Mouse (Mus musculus) hindbrain, embryonic 11.5 days (tissue): ENCODE results near the gene Otop3. TPM values are rescaled to one million over a fixed set of nuclear protein-coding genes. Genes with fewer than 3 reads are reported as not detected.
A peak's percentile ranks its signal among the peaks of the same experiment; 100 is the strongest.

ENCODE experiments used
- ATAC-seq: fragments of 200-750 bp; cut with Nextera tagmentation; 2 replicates; pipeline ENCODE4 v1.8.0; 2017; ENCODE audit warnings: mild to moderate bottlenecking, moderate TSS enrichment, moderate library complexity; ENCODE audit not compliant: low FRiP score
- DNase-seq: peaks from one replicate; pipeline ENCODE4 v3.0.0-alpha.2; 2015; ENCODE audit warnings: low spot score
- H3K27ac ChIP-seq: fragments of 300-500 bp; sonication (generic); 2 replicates; pipeline ENCODE4 v1.5.1; 2014; ENCODE audit warnings: mild to moderate bottlenecking, low read depth, low read length
- H3K27me3 ChIP-seq: fragments of 300-500 bp; sonication (generic); 2 replicates; pipeline ENCODE4 v1.6.1; 2014; ENCODE audit warnings: mild to moderate bottlenecking, low read length, moderate library complexity, mixed read lengths; ENCODE audit not compliant: control insufficient read depth, insufficient read depth
- H3K36me3 ChIP-seq: fragments of 300-500 bp; sonication (generic); 2 replicates; pipeline ENCODE4 v1.6.1; 2014; ENCODE audit warnings: mild to moderate bottlenecking, low read length, moderate library complexity, mixed read lengths; ENCODE audit not compliant: control insufficient read depth, insufficient read depth
- H3K4me1 ChIP-seq: fragments of 300-500 bp; sonication (generic); replicated peaks from 2 replicates; pipeline ENCODE4 v1.6.1; 2014; ENCODE audit warnings: low read length, mixed read lengths; ENCODE audit not compliant: control insufficient read depth, insufficient read depth
- H3K4me2 ChIP-seq: fragments of 300-500 bp; sonication (generic); replicated peaks from 2 replicates; pipeline ENCODE4 v1.6.1; 2014; ENCODE audit warnings: mild to moderate bottlenecking, low read depth, low read length
- H3K4me3 ChIP-seq: fragments of 300-500 bp; sonication (generic); 2 replicates; pipeline ENCODE4 v1.5.1; 2014; ENCODE audit warnings: low read depth, low read length
- H3K9ac ChIP-seq: fragments of 300-500 bp; sonication (generic); 2 replicates; pipeline ENCODE4 v1.6.1; 2014; ENCODE audit warnings: low read depth, low read length
- H3K9me3 ChIP-seq: fragments of 300-500 bp; sonication (generic); 2 replicates; pipeline ENCODE4 v1.6.1; 2016; ENCODE audit warnings: low read length; ENCODE audit not compliant: control insufficient read depth
- WGBS: fragments of 180-500 bp; shearing (Covaris S2); extraction: QIAGEN DNeasy Blood & Tissue Kit; methylation state at CpG from one replicate; pipeline ENCODE4 v1.1.7; 2014; 5-methylcytosine and 5-hydroxymethylcytosine counted together
- polyA plus RNA-seq: library from polyadenylated mRNA; unstranded; fragments of >200 nt; fragmentation: Nextera tagmentation; extraction: Ambion mirVana; gene quantifications from 2 replicates; pipeline ENCODE4 v1.2.1, GENCODE M21; 2014

The Otop3 gene
- polyA plus RNA-seq, 1 experiment from 2014 or later, result 0.15 TPM

DNA sequence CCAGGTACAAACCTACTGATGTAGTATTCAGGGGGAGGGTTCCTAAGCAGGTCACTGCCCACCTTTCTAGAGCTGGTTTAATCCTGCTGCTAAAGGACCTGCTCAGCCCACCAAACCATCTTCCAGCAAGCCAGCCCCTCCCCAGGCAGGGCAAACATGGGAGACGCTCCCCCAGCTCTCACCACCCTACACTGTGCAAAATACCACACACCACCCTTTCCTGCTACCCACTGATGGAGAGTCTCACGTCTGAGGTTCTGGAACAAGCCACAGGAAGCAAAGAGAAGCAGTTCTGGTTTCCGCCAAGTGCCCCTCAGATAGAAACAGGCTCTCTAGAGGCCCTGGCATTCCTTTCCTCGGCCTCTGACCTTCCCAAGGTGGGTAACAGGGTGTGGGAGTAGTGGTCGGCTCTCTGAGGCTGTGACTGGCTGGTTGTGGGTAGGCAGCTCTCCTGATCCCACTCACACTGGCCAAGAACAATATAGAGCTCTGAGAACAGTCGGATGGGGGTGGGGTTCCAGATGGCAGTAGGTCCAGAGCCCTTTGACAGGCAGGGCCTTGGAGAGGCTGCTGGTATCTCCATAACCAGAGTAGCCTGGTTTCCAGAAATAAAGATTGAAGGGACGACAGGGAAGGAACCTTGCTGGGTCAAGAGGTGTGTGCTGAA lies 31.6 kb downstream of the Otop3 start:
- Histone ChIP-seq H3K4me3 (peak overlapping the region; percentile 71; the same call in 1 of the 2 replicates), H3K4me1 (peaks cover 6% of the 10 kb centered on the region; the same call in 1 of the 2 replicates), H3K4me2 (peak overlapping the region; percentile 97), H3K9ac (peak overlapping the region; percentile 80; the same call in 1 of the 2 replicates), H3K36me3 (no peaks in the 10 kb centered on the region), H3K27ac (no peak overlapping the region), H3K9me3 (no peaks in the 10 kb centered on the region), H3K27me3 (peaks cover 9% of the 10 kb centered on the region)
- no peak for DNase-seq
- WGBS, result 44% methylated on average over 7 of the region's 7 CpGs
- ATAC-seq, result peak; percentile 34

DNA sequence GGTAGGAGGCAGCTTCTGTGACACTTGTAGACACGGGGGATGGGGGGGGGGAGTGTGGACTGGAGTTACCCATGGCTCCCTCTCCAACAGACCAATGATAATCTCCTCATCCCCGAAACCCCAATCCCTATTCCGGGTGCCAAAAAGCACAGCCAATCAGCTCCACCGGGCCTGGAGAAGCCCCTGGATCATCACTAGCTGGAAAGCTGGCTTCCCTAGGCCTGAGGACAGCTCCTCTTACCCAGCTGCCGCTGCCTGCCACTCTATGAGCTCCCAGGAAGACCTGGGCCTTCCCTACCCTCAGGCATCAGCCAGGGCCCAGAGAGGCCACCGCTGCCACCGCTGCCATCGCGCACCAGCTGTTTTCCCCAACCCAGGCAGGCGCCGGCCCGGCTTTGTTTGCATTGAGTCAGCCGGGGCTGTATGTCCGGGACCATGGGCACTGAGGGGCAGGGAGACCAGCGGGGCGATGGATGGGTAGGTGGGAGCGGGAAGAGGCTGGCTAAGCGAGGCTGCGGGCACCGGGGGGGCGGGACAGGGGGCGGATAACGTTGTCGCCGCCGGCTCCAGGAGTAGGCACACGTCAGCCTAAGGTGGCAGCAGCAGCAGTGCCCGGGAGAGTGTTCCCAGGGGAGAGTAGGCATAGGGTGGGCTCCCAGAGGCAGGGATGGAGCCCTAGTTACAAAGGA lies 32.3 kb downstream of the Otop3 start:
- WGBS, result under 1% methylated on average over 26 of the region's 28 CpGs
- DNase-seq, result peak; percentile 48
- Histone ChIP-seq H3K27me3 (peaks cover 9% of the 10 kb centered on the region), H3K4me1 (peaks cover 6% of the 10 kb centered on the region; the same call in 1 of the 2 replicates), H3K4me3 (peak overlapping the region; percentile 71), H3K4me2 (peak overlapping the region; percentile 97), H3K27ac (peak overlapping the region; percentile 70), H3K36me3 (no peaks in the 10 kb centered on the region), H3K9ac (peak overlapping the region; percentile 80), H3K9me3 (no peaks in the 10 kb centered on the region)
- ATAC-seq, result peak; percentile 71

DNA sequence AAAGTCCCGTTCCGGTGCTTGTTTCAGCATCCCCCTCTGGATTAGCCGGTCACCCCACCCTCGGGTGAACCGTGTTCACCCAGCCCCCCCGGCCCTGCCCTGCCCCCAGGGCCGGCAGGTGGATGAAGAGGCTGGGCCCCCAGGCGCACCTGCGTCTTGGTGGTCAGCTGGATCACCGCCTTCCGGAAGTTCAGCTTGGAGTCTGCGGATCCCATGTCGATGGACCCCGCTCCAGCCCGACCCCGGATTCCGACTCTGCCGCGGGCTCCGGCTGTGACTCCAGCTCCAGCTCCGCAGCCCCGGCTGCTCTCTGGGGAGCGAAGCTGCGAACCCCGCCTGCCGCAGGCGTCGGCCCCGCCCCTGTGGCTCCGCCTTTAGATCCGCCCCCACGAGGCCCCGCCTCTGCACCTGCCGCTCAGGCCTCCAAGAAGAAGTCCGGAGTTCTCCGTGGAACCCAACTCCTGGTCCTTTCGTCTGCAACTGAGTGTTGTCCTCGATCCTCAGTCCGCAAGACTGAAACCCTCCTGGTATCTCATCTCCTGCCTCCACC lies 32.9 kb downstream of the Otop3 start, which contains the start of gene Hid1:
Hid1 (minus strand) TSS at position 362 of the 550 bp plus-strand sequence.
- H3K27ac ChIP-seq, result peak within 1 kb of the TSS; percentile 70
- peak; percentile 82 for ATAC-seq
- DNase-seq, result peak; percentile 87
- no peaks in the 10 kb centered on the region for H3K36me3 ChIP-seq
- H3K9me3 ChIP-seq, result no peaks in the 10 kb centered on the region
- peak within 1 kb of the TSS; percentile 80 for H3K9ac ChIP-seq
- peaks cover 9% of the 10 kb centered on the region for H3K27me3 ChIP-seq
- WGBS, result 1% methylated on average over 33 of the region's 39 CpGs
- H3K4me1 ChIP-seq, result peaks cover 6% of the 10 kb centered on the region; the same call in 1 of the 2 replicates
- peak within 1 kb of the TSS; percentile 71 for H3K4me3 ChIP-seq
- peak within 1 kb of the TSS; percentile 97 for H3K4me2 ChIP-seq

DNA sequence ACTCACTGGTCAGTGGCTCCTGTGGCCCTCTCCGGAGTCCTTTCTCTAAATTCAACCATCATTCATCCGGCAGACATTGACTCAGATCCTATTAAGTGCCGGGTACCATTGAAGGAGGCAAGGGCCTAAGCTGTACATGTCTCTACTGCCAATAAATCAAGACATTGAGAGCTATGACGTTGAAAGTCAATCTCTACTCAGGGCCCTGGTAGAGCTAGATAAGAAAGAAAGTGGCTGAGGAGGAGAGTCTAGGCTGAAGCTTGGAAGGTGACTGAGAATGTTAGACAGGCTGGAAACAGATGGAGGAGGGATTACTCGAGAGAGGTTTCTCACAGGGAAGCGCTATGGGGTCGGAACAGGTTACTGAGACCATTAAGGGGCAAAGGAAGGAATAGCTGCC lies 35.8 kb downstream of the Otop3 start:
- DNase-seq (no peak), ATAC-seq (no peak)
- no peaks in the 10 kb centered on the region for H3K9me3 ChIP-seq
- no peak overlapping the region for H3K4me2 ChIP-seq
- 64% methylated on average over 7 of the region's 7 CpGs for WGBS
- no peak overlapping the region for H3K4me3 ChIP-seq
- H3K36me3 ChIP-seq, result no peaks in the 10 kb centered on the region
- H3K4me1 ChIP-seq, result peaks cover 6% of the 10 kb centered on the region; the same call in 1 of the 2 replicates
- H3K27ac ChIP-seq, result no peak overlapping the region
- peaks cover 15% of the 10 kb centered on the region for H3K27me3 ChIP-seq
- H3K9ac ChIP-seq, result no peak overlapping the region

DNA sequence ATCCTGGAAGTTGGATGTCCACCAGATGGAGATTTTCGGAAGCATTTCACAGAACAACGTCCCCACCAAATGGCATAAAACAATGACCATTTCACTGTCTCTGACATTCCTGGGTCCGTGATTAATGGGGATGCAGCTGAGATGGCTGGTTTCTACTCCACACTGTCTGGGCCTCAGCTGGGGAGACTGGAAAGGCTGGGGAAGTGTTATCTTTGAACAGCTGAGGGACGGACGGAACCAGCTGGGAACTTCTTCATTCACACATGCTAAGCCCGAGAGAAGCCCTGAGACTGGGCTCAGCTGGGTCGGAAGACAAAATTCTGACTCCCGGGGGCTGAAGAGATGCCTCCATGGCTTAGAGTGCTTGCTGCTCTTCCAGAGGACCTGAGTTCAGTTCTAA lies 36.8 kb downstream of the Otop3 start:
- peaks cover 9% of the 10 kb centered on the region for H3K27me3 ChIP-seq
- peak; percentile 27 for DNase-seq
- H3K4me1 ChIP-seq, result peaks cover 3% of the 10 kb centered on the region; the same call in 1 of the 2 replicates
- H3K9ac ChIP-seq, result no peak overlapping the region
- H3K27ac ChIP-seq, result no peak overlapping the region
- no peak overlapping the region for H3K4me3 ChIP-seq
- no peak for ATAC-seq
- H3K4me2 ChIP-seq, result no peak overlapping the region
- H3K36me3 ChIP-seq, result no peaks in the 10 kb centered on the region
- no peaks in the 10 kb centered on the region for H3K9me3 ChIP-seq
- 53% methylated on average over 8 of the region's 8 CpGs for WGBS

DNA sequence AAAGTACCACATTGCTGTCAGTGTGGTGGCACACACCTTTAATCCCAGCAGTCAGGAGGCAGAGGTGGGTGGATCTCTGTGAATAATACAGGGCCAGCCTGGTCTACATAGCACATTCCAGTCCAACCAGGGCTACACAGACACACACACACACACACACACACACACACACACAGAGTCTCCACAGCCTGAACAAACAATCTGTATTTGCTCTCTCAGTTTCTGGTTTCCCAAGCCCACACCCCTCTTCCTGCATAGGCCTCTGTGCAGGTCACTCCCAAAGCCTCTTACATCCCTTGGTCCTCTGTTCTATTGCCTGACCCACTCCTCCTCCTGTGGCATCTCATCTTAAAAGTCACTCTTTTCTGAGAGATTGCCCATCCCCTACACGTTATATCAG lies 37.5 kb downstream of the Otop3 start:
- ATAC-seq, result no peak

DNA sequence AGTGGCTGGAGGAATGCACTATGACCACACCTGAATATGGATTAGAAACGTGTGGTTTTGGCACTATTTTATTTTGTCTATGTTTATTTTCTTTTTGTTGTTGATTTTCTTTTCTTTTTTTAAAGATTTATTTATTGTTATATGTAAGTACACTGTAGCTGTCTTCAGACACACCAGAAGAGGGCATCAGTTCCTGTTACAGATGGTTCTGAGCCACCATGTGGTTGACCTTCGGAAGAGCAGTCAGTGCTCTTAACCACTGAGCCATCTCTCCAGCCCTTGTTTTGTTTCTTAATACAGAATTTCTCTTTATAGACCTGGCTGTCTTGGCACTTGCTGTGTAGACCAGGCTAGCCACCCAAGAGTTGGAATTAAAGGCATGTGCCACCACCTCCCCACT lies 38.2 kb downstream of the Otop3 start:
- Histone ChIP-seq H3K27ac (no peak overlapping the region), H3K4me2 (no peak overlapping the region), H3K36me3 (no peaks in the 10 kb centered on the region), H3K9ac (no peak overlapping the region), H3K27me3 (peaks cover 5% of the 10 kb centered on the region), H3K4me1 (no peaks in the 10 kb centered on the region), H3K4me3 (no peak overlapping the region), H3K9me3 (no peaks in the 10 kb centered on the region)
- DNase-seq, result no peak
- no peak for ATAC-seq
- WGBS, result 48% methylated on average over 2 of the region's 2 CpGs

More for the DNA sequence above, 37.5 kb downstream of the Otop3 start:
- Histone ChIP-seq H3K27ac (no peak overlapping the region), H3K4me1 (peaks cover under 1% of the 10 kb centered on the region; the same call in 1 of the 2 replicates), H3K4me2 (no peak overlapping the region), H3K36me3 (no peaks in the 10 kb centered on the region), H3K9ac (no peak overlapping the region), H3K4me3 (no peak overlapping the region), H3K27me3 (peaks cover 7% of the 10 kb centered on the region), H3K9me3 (no peaks in the 10 kb centered on the region)
- no peak for DNase-seq
- WGBS, result 66% methylated on average over 1 of the region's 1 CpGs

DNA sequence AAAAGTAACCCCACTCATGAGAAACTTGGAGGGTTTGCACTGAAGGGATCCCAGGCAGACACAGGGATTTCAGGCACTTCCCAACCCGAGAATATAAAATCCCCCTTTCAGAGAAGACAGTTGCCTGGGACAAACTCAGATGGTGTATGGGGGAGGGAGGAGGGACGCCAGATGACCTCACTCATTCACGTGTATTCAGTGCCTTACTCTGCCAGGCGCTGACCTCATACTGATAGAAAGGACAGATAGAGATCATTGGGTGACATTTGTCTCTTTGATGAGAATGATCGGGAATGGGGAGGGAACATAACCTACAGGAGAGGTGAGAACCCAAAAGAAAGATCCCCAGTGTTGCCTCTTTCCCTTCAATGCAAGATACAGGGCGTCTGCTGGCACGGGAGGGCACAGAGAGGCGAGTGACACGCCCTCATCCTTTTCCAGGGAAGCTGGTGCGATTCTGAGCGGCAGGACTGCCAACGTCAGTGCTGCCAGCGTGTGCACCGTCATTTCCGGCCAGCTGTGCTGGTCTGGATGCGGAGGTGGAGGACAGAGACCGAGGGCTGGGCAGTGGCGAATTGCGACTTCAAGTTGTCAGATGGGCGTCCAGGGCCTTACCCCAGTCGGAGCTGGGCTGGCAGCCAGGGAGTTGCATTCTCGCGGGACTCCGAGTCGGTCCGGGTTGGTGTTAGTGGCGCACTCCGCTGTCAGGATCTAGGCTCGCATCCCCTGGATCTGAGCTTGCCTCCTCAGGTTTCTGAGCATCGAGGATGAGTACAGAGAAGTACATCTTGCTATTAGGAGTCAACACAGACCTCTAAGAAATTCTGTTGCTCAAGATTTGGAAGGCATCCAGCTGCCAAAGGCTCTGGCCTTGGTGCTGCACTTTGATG lies 39.5 kb downstream of the Otop3 start:
- 3% methylated on average over 30 of the region's 30 CpGs for WGBS
- peak; percentile 40 for ATAC-seq

More for the DNA sequence above, 39.5 kb downstream of the Otop3 start:
- H3K4me1 ChIP-seq, result no peaks in the 10 kb centered on the region
- peaks cover 5% of the 10 kb centered on the region for H3K27me3 ChIP-seq
- H3K36me3 ChIP-seq, result no peaks in the 10 kb centered on the region
- H3K4me3 ChIP-seq, result peak overlapping the region; percentile 28
- H3K4me2 ChIP-seq, result peak overlapping the region; percentile 45
- H3K9ac ChIP-seq, result peak overlapping the region; percentile 52; the same call in 1 of the 2 replicates
- peak; percentile 64 for DNase-seq
- peaks cover 2% of the 10 kb centered on the region; the same call in 1 of the 2 replicates for H3K9me3 ChIP-seq
- H3K27ac ChIP-seq, result no peak overlapping the region
